Mouse (Mus musculus) adrenal gland, adult 18-20 months (tissue): ENCODE measurements around the gene Katnal1. TPM values are rescaled to one million over a fixed set of nuclear protein-coding genes. Genes with fewer than 3 reads are reported as not detected.

Experiments
- DNase-seq, 2 experiments: peaks; one replicate each; pipeline ENCODE4 v3.0.0; 2021 to 2022; ENCODE audit warnings: low spot score in 2 of 2
- total RNA-seq, 2 experiments: library from RNA; stranded (reverse); gene quantifications; 1 replicate in 1 of 2; 2 replicates in 1 of 2; pipeline ENCODE4 v1.2.3; 2021

Gene Katnal1
- total RNA-seq, 2 experiments from 2014 or later = 5.8 to 8.3 TPM

DNA sequence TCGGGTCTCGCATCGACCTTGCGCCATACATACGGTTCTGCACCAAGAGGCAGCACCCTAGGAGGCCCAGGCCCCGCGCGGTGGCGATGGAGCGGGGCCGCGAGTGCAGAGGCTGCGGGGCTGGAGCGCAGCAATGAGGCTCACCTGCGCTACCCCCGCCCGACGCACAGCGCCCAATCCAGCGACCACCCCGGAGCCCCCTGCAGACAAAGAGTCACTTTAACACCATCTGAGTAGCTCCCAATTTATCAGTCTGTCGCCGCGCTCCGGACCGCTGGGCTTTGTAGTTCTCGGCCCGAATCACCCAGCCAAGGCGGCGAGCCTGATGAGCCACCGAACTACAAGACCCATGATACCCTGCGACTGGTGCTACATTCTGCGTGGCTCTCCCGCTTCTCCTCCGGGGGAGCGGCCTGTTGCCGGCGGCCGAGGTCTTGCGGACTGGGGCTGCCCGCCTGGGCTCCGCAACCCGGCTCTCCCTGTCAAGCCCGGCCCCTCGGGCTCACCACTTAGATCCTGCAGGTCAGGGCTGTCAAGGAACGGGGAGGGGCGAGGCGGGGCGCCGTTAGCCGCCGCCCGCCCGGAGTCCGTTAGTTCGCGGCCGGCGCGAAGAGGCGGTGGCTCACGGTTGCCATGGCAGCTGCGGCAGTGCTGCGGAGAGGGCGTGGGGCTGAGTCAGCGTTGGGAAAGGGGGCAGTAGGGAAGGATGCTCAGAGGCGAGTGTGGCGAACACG lies 571 bp downstream of the Katnal1 start:
- peak; percentile 85 to 87 for DNase-seq

DNA sequence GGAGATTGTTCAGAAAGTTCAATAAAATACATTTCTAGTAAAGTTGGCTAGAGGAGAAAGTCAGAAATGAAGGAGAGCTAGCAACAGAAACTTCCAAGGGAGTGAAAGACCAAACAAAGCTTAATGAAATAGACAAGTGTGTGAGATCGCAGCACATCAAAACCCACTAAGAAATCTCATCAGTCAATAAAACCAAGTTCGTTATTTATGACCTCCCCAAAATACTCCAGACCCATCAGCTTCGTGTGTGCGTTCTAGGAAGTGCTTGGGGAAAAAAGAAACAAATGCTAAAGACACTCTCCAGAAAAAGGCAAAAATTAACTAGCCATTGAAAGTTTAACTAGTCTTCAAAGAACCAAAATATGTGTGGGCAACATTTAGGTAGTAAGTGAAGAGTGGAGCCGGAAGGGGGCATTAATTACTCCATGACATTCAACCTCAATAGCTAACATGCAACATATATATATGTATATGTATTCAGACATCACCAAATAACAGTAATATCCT lies 1.4 kb downstream of the Katnal1 start:
- no peak for DNase-seq

DNA sequence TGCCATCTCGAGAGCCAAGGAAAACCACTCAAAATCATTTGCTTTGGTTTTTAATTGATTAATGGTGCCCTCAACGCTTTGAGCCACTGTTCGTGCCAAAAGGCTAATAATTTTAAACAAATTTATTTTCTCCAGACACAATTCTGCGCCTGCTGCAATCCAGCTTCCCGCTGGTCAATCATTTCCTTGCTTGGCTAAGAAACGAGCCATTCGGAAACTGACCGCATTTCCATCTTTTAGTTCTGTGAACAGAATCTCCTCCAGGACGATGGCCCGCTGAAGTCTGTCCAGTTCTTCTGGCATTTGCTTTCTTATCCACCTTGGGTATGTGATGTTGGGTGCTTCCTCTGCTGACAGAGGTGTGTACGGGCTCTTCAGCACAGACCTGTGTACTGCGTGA lies 4.5 kb downstream of the Katnal1 start:
- DNase-seq = no peak

DNA sequence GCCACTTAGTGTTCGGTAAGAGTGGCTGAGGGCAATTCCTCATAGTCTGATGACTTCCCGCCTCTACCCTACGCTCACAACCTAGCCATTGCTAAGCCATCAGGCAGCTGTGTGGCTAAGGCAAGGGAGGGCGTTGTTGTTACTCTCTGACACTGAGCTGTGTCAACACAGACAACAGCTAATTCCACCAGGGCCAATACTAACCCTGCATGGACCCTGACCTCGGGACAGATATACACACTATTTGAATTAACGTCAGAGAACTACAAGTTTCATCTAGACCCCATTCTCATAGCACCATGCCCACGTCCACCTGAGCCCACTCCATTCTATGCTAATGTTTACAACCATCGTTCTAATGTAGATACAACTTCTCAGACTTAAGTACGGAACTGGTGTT lies 5.1 kb downstream of the Katnal1 start:
- no peak for DNase-seq

GRCm38 (mm10) chr5:148923408-148923807 lies 5.7 kb downstream of the Katnal1 start:
- DNase-seq = no peak

DNA sequence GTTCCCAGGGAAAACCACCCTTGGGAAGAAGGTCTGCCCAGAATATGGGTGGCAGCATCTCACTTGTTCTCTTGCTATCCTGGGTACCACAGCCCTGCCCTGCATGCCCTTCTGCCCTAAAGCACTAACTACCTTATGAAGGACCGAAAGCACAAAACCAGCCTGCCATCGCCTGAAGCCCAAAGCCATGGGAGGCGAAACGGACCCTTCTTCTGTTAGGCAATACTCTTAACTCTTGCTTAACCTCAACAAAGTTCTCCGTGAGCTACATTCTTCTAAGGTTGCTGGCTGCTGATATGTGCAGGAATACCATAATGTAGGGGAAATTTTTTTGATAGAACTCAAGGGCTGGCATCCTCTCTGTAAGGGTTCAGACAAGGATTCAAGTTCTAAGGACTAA lies 6.3 kb downstream of the Katnal1 start:
- no peak for DNase-seq

DNA sequence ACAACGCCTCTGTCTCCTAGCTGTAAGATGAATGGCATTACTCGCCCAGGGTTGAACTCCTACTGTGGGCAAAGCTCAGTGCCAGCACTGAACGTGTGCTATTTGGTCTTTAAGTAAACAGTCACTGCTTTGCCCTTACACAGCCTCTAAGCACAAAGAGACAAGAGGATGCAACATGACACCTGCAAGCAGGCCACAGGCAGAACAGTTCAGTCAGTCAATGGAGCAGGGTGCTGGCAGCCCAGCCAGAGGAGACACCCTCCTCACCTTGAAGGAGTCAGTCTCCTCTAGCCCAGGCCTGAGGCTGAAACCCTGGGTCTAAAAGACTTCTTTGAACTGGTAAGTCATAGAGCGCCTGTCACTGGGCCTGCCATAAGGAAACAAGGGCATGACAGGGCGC lies 11.1 kb downstream of the Katnal1 start:
- DNase-seq = no peak

DNA sequence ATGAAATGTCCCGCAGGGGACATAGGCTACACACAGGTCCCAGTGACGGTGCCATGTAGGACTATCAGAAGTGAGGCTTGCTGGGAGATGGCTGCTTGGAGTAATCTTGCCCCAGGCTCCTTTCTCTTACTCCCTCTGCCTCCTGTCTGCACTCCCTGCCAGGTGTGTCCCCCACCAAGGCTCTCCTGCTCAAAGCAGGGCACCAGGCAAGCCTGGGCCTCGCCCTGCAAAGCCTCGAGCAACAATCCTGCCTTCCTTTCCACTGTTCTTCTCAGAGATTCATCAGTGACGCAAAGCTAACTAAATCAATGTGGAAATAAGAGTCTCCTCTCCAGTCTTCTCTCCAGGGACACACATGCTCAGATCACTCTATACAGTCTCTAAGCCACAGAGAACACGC lies 12.3 kb downstream of the Katnal1 start:
- no peak for DNase-seq

DNA sequence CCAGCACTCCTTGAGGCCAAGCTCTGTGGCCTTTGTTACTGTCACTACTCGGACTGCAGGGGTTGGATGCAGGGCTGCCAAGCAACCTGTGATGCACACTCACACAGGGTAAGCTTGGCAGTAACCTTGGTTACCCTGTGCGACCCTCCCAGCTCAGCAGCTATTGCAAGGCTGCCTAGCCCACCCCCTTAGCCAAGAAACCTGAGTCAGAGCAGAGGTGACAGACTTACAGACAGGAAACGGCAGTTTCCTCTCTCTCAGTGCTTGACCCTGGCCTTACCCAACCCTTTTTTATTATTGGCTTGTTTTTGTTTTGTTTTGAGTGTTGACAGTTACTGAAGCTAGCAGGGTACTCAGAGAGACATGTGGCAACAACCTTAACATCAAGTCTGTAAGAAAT lies 16.9 kb downstream of the Katnal1 start:
- DNase-seq = no peak

GRCm38 (mm10) chr5:148910066-148910465 lies 19.1 kb downstream of the Katnal1 start:
- DNase-seq = no peak

DNA sequence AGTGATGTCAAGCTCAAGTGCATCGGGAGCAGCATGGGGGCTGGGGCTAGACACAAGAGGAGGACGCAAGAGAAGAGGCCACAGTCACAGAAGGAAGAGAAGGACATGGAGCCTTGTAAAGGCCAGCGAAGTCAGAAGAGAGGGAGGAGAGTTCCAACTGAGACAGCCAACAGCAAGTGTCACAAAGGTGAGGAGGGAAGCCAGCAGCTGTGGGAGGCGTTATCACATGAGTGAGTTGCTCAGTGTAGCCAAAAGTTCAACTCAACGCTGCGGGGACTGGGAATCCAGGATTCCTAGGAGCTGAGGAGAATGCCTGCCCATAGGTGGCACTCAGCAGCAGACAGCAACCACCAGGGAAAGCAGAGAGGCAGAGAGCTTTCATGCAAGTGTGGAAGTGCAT lies 19.7 kb downstream of the Katnal1 start:
- DNase-seq = no peak

GRCm38 (mm10) chr5:148909057-148909395 lies 20.1 kb downstream of the Katnal1 start:
- DNase-seq = no peak

- no peak for DNase-seq
These were observed 20.7 kb downstream of the Katnal1 start for GRCm38 (mm10) chr5:148908191-148909056.

DNA sequence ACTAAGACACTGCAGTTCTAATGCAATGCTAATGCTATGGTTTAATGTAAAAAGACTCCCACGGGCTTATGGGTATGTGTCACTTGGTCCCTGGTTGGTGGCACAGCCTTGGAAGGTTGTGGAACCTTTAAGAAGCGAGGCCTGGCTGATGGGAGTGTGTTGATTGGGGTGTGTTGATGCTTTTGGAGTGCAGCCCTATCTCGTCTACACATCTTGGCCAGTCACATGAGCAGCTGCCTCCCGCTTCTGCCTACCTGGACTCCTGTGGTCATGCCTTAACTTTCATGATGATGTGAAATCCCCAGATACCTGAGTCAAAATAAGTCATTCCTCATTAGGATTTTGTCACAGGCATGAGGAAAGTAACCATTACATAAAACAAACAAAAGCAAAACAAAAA lies 22.8 kb downstream of the Katnal1 start:
- no peak for DNase-seq

DNA sequence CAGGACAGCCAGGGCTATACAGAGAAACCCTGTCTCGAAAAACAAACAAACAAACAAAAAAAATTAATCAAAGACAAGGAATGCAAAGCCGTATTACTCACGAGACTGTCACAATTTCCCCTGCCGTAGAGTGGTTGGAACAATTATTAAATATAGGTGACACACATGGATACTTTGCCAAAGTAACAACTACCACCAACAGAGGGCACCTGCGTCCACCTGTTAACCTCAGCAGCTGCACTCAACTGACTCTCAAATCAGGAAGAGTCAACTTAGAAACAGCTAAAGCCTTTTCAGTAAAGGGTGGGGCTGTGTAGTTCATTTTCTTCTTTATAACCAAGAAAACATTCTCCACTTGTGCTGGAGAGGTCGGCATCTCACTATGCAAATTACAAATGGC lies 24.3 kb downstream of the Katnal1 start:
- DNase-seq = peak in 1 of 2 experiments; percentile 29

GRCm38 (mm10) chr5:148899361-148899760 lies 29.8 kb downstream of the Katnal1 start:
- DNase-seq = no peak

DNA sequence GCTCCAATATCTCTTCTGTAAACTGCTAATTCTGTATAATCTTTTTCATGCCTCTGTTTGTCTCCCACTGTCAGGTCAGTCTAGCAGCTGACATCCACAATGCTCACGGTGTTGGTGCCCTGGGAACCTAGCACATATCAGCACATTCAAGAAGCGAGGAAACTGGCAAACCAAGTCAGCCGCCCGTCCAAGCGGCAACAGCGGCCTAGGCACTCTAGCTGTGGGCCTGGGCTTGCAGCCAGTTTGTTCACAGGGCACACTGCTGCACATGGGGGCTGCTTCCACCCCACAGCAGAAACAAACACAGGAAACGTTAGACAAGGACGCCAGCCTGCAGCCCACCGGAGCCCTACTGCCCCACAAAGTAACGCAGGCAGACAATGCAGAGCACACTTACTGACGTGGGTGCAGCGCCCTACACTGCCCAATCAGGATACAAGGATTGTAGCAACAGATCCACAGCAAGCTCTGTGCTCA lies 31.1 kb downstream of the Katnal1 start:
- no peak for DNase-seq

GRCm38 (mm10) chr5:148897069-148897702 lies 31.9 kb downstream of the Katnal1 start:
- DNase-seq = no peak

DNA sequence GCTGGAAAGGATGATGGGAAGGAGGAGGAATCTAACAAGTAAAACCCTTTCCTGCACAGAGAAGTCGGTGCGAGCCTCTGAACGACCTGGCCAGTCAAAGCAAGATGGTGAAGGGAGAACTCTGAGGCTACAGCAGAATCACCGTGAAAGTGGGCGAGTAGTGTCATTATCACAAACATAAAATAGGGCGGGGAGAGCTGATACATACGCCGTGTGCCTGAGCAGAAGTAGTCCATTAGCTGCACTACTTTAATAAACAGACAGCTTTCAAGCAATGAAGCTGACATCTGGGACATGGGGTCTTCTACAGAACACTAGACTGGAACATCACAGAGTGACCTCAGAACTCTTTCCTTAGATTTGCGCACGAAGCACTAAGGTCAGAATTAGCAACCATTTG lies 32.6 kb downstream of the Katnal1 start:
- DNase-seq = no peak

DNA sequence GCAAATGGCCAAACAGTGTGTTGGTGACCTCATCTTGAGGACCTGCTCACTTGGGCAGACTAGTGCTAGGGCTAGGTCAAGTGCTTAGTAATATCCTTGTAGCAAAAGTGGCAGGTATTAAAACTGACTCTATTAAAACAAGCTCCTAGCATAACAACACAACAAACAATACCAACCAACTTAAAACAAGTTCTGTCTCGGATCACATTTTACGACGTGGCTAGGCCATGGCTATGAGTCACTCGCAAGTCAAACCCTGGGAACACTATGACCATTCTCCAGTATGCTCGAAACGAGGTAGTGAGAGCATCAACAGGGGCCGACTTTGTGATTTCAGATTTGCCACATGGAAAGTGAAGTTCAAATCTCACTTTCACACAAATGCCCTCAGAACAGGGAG lies 33.3 kb downstream of the Katnal1 start:
- no peak for DNase-seq

DNA sequence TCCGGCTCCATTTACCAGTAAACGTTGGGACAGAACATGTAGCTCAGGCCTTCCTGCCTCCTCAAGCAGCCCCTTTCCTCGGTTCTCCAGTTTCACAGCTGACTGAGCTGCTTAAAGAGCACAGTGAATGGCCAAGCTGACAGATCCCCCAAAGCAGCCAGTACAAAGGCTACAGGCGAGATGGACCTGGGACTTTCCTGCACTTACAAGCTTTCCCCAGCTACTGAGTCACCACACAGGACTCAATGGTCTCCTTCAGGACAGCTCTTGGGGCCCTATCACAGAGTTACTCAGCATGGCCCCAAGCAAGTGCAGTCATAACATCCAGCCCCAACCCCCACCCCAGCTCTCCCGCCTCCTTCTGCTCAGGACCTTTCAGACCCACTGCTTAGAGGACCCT lies 34.1 kb downstream of the Katnal1 start:
- DNase-seq = no peak

DNA sequence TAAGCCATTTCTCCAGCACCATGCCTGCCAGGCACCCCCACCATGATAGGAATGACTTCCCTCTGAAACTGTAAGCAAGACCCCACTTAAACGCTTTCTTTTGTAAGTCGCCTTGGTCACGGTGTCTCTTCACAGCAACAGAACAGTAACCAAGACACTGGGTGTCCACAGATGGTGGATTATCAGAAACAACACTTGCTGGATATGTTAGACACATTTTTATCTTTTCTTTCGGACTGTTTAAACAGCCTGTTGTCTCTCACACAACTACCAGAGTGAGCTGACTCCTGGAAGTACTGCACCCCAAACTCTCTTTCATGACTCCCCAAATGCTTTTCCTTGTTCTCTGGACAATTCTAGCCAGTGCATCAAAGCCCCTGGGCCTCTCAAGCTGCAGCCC lies 38.9 kb downstream of the Katnal1 start:
- no peak for DNase-seq
